Mouse (Mus musculus): ENCODE results near the gene Dlgap1. TPM values are rescaled to one million over a fixed set of nuclear protein-coding genes. Genes with fewer than 3 reads are reported as not detected.
A peak's percentile ranks its signal among the peaks of the same experiment; 100 is the strongest.

Gene Dlgap1
- polyA plus RNA-seq, 1 experiment from 2014 or later = 3.9 TPM

DNA sequence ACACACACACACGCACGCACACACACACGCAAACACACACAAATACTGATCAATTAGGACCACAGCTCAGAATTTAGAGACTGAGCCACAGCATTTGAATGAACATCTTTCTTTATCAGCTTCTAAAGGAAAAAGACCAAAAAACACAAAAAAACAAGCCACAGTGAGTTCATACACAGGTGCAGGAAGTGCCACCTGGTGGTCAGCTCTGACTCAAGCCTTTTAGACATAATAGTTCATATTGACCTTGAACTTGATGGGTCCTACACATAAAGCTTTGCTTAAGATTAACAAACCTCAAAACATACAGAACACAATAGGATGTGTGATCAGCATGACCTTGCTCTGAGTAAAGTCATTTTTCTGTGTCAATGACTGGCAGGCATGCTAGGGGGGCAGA is 814.4 kb downstream of the Dlgap1 start:
- Histone ChIP-seq H3K27ac (no peak overlapping the region), H3K9me3 (no peaks in the 10 kb centered on the region), H3K9ac (no peak overlapping the region), H3K4me3 (no peak overlapping the region), H3K27me3 (no peaks in the 10 kb centered on the region), H3K36me3 (no peaks in the 10 kb centered on the region), H3K4me2 (no peak overlapping the region), H3K4me1 (peaks cover 17% of the 10 kb centered on the region)
- WGBS = 96% methylated on average over 3 of the region's 3 CpGs
- ATAC-seq (ENCODE audit: insufficient number of reproducible peaks, insufficient read depth, low FRiP score, low TSS enrichment, low read depth) = no peak

DNA sequence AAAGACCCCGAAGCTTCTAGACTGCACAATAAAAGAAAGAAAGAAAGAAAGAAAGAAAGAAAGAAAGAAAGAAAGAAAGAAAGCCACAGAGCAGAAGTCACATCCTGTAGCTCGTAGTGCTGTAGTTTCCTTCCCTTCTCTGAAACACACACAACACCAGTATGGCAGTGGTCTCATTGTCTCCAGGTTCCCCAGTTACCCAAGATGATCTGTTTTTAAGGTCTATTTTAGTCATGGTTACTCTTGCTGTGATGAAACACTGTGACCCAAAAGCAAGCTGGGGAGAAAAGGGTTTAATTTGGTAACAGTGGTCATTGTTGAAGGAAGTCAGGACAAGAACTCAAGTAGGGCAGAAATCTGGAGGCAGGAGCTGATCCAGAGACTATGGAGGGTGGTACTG is 818.5 kb downstream of the Dlgap1 start:
- ATAC-seq (ENCODE audit: insufficient number of reproducible peaks, insufficient read depth, low FRiP score, low TSS enrichment, low read depth) = no peak
- no peak overlapping the region for H3K27ac ChIP-seq
- 95% methylated on average over 2 of the region's 2 CpGs for WGBS

DNA sequence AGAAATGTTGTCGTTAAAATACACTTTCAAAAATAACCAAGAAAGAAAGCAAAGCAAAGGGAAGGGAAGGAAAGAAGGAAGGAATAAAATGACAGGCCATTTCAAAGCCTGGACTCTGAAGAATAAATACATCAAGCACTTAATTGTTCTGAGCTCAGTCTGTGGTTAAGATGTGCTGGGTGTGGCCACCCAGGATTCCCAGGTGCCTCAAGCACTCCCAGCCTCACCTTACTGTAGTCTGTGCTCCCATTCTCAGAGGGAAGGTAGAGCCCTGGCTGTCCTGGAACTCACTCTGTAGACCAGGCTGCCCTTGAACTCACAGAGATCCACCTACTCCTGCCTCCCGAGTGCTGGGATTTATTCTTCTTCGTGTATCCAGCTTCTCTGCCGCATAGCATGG is 821.9 kb downstream of the Dlgap1 start:
- no peaks in the 10 kb centered on the region for H3K9me3 ChIP-seq
- H3K36me3 ChIP-seq = no peaks in the 10 kb centered on the region
- ATAC-seq (ENCODE audit: insufficient number of reproducible peaks, insufficient read depth, low FRiP score, low TSS enrichment, low read depth) = no peak
- no peaks in the 10 kb centered on the region for H3K27me3 ChIP-seq
- H3K4me3 ChIP-seq = no peak overlapping the region
- H3K9ac ChIP-seq = no peak overlapping the region
- peaks cover 20% of the 10 kb centered on the region for H3K4me1 ChIP-seq
- H3K4me2 ChIP-seq = no peak overlapping the region
- 92% methylated on average over 4 of the region's 4 CpGs for WGBS
- no peak overlapping the region for H3K27ac ChIP-seq

More for the DNA sequence above, 818.5 kb downstream of the Dlgap1 start:
- no peak overlapping the region for H3K4me2 ChIP-seq
- no peaks in the 10 kb centered on the region for H3K9me3 ChIP-seq
- H3K4me3 ChIP-seq = no peak overlapping the region
- no peaks in the 10 kb centered on the region for H3K27me3 ChIP-seq
- H3K36me3 ChIP-seq = no peaks in the 10 kb centered on the region
- H3K9ac ChIP-seq = no peak overlapping the region
- peaks cover 4% of the 10 kb centered on the region; the same call in 1 of the 2 replicates for H3K4me1 ChIP-seq

DNA sequence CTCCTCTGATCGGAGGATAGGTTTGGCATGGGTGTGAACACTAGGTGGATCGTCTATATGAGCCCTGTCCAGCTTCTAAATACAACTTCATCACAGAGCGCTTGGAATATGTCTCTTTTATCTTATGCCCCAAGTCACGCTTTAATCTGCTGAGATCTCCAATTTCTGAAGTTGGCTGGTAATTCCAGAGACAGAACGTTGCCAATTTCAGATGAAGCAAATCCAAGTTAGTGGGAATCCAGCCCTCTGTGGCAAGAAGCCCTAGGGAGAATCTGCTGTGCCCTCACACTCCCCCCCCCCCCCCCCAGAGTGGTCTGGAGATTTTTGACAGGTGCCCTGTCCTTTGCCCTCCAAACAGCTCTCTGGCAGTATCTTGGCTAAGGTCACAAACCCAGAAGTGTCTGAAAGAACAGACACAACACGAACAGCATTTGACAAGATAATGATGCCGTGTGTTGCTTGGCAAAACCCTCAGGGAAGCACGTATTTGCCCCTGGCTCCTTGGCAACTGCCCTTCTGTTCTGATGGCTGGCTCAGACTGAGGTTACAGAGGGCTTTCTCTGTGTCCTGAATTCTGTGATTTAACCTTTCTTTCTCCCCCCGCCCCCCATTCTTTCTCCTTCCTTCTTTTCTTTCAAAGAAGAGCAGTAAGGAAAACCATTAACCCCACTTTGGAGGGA is 822.9 kb downstream of the Dlgap1 start:
- H3K9me3 ChIP-seq = no peaks in the 10 kb centered on the region
- 58% methylated on average over 9 of the region's 9 CpGs for WGBS

DNA sequence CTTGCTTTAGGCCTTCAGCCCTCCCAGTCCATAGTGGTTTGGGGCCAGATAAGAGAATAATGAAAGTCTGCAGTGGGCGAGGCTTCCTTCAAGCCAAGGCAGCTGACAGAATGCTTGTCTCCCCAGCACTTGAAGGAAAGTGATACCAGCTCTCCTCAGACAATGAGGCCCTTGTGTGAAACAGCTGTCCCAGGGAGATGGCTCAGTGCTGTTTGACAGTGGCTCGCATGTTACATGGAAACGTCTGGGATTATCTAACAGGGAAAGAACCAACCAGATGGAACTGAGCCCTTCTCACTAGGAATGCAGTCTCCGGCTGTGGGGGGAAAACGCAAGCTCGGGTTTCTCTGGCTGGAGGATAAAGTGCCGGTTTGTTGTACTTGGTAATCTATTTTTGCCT is 825.4 kb downstream of the Dlgap1 start:
- Histone ChIP-seq H3K9me3 (no peaks in the 10 kb centered on the region), H3K9ac (0 out of 2 replicates have a peak overlapping the region, but pooled peaks have one; percentile 6), H3K4me2 (peak overlapping the region; percentile 31), H3K27me3 (no peaks in the 10 kb centered on the region), H3K4me3 (peak overlapping the region; percentile 4; the same call in 1 of the 2 replicates), H3K36me3 (no peaks in the 10 kb centered on the region), H3K27ac (peak overlapping the region; percentile 77), H3K4me1 (peaks cover 20% of the 10 kb centered on the region)
- ATAC-seq (ENCODE audit: insufficient number of reproducible peaks, insufficient read depth, low FRiP score, low TSS enrichment, low read depth) = no peak
- WGBS = 4% methylated on average over 7 of the region's 7 CpGs

More for the DNA sequence above, 822.9 kb downstream of the Dlgap1 start:
- no peaks in the 10 kb centered on the region for H3K27me3 ChIP-seq
- ATAC-seq (ENCODE audit: insufficient number of reproducible peaks, insufficient read depth, low FRiP score, low TSS enrichment, low read depth) = no peak
- H3K4me2 ChIP-seq = no peak overlapping the region
- H3K27ac ChIP-seq = no peak overlapping the region
- no peak overlapping the region for H3K4me3 ChIP-seq
- H3K4me1 ChIP-seq = peaks cover 20% of the 10 kb centered on the region
- H3K9ac ChIP-seq = no peak overlapping the region
- no peaks in the 10 kb centered on the region for H3K36me3 ChIP-seq

DNA sequence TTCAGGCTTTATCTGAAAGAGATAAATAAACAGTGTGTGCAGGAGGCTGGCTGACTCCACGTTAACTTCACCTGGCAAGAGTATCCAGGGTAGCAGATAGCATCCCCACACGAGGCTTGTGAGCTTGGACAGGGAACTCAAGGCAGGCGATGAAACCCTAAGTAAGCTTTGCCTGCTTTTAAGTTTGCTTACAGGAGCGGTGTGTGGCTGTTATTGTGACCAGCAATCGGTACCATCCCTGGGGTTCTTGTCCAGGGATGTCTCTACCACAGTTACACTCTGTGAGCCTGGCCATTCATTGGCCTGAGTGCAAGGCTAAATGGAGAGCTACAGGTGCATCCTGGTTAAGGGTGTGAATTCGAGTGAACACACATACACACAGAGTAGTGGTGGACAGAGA is 825.8 kb downstream of the Dlgap1 start:
- Histone ChIP-seq H3K4me3 (peak overlapping the region; percentile 4; the same call in 1 of the 2 replicates), H3K4me2 (peak overlapping the region; percentile 31), H3K4me1 (peaks cover 20% of the 10 kb centered on the region), H3K27ac (peak overlapping the region; percentile 77), H3K9me3 (no peaks in the 10 kb centered on the region), H3K27me3 (no peaks in the 10 kb centered on the region), H3K36me3 (no peaks in the 10 kb centered on the region), H3K9ac (0 out of 2 replicates have a peak overlapping the region, but pooled peaks have one; percentile 6)
- no peak for ATAC-seq (ENCODE audit: insufficient number of reproducible peaks, insufficient read depth, low FRiP score, low TSS enrichment, low read depth)
- 37% methylated on average over 6 of the region's 6 CpGs for WGBS

DNA sequence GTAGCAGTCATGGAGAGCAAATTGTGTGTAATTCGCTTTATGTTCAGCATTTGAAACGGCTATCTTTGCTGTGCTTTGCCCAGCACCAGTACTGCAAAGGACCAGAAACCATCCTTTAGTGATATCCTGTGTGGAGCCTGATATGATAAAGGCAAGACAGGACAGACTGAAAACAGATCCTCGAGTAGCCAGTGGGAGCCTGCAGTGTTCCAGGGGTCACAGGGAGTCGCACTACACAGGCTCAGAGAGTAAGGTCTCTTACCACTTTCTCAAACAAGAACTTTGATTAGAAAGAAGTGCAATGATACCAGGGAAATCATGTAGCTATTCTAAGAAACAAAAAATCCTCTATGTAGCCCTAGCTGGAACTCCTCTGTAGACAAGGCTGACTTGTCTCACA is 826.3 kb downstream of the Dlgap1 start:
- no peak overlapping the region for H3K9ac ChIP-seq
- no peaks in the 10 kb centered on the region for H3K27me3 ChIP-seq
- no peak overlapping the region for H3K27ac ChIP-seq
- peaks cover 20% of the 10 kb centered on the region for H3K4me1 ChIP-seq
- no peaks in the 10 kb centered on the region for H3K36me3 ChIP-seq
- H3K4me3 ChIP-seq = no peak overlapping the region
- no peaks in the 10 kb centered on the region for H3K9me3 ChIP-seq
- ATAC-seq (ENCODE audit: insufficient number of reproducible peaks, insufficient read depth, low FRiP score, low TSS enrichment, low read depth) = no peak
- WGBS = 56% methylated on average over 4 of the region's 4 CpGs
- H3K4me2 ChIP-seq = no peak overlapping the region

DNA sequence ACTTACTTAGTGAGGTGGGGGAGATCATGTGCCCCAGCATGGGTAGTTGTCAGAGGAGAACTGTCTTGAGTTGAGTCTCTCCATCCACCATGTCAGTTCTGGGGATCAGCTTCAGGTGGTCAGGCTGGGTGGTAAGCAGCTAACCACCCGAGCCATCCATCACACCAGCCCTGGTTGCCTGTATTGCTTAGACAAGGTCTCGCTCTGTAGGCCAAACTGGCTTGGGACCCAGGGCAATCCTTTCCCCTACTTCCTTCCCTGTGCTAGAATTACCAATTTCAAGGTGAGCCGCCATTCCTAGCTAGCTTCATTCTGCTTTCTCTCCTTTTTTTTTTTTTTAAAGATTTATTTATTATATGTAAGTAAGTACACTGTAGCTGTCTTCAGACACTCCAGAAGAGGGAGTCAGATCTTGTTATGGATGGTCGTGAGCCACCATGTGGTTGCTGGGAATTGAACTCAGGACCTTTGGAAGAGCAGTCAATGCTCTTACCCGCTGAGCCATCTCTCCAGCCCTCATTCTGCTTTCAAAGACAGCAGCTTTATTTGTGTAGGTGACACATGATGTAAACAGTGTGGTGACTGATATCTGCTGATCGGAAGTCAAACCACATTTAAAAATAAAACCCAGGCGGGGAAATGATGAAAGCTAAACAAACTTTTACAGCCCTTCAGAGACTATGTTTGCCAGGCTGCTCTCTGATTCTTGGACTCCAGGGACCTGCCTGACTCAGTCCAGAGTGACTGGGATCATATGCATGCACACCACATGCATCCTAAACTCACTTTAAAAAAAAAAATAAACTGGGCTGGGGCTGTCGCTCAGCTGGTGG is 828.3 kb downstream of the Dlgap1 start:
- Histone ChIP-seq H3K9me3 (no peaks in the 10 kb centered on the region), H3K4me1 (peaks cover 28% of the 10 kb centered on the region), H3K27ac (no peak overlapping the region)

DNA sequence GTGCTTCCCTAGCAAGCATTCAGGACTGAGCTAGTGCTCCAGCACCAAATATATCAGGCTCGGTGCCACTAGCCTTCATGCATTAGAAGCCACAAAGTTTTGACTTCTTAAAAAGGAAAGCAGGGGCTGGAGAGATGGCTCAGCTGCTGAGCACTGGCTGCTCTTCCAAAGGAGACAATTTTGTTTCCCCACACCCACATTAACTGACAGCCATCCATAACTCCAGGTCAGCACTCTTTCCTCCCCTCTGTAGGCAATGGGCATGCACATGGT is 828.8 kb downstream of the Dlgap1 start:
- Histone ChIP-seq H3K27ac (no peak overlapping the region), H3K4me2 (no peak overlapping the region), H3K36me3 (no peaks in the 10 kb centered on the region), H3K4me1 (peaks cover 31% of the 10 kb centered on the region), H3K27me3 (no peaks in the 10 kb centered on the region), H3K9ac (no peak overlapping the region), H3K9me3 (no peaks in the 10 kb centered on the region), H3K4me3 (no peak overlapping the region)
- no peak for ATAC-seq (ENCODE audit: insufficient number of reproducible peaks, insufficient read depth, low FRiP score, low TSS enrichment, low read depth)
- WGBS = 86% methylated on average over 1 of the region's 1 CpGs

More for the DNA sequence above, 828.3 kb downstream of the Dlgap1 start:
- Histone ChIP-seq H3K4me3 (no peak overlapping the region), H3K9ac (no peak overlapping the region), H3K27me3 (no peaks in the 10 kb centered on the region), H3K36me3 (no peaks in the 10 kb centered on the region), H3K4me2 (no peak overlapping the region)
- ATAC-seq (ENCODE audit: insufficient number of reproducible peaks, insufficient read depth, low FRiP score, low TSS enrichment, low read depth) = no peak
- WGBS = 80% methylated on average over 8 of the region's 8 CpGs

DNA sequence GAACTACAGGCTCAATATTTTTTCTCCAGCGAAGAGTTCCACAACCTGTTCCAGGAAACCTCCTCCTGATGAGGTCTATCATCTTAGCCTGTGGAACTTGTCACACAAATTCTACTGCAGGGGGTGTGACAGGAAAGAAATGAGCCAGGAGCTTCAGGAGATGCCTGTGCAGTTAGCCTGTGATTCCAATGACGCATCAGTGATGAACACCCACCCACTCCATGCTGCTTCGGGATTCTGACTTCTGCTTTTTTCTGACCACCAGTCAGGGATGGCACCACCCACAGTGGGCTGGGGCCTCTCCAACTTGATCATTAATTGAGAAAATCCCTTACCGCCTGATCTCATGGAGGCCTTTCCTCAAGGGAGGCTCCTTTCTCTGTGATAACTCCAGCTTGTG is 830.4 kb downstream of the Dlgap1 start:
- ATAC-seq (ENCODE audit: insufficient number of reproducible peaks, insufficient read depth, low FRiP score, low TSS enrichment, low read depth) = no peak
- H3K4me3 ChIP-seq = no peak overlapping the region
- H3K4me1 ChIP-seq = peaks cover 24% of the 10 kb centered on the region
- WGBS = 74% methylated on average over 4 of the region's 4 CpGs
- no peaks in the 10 kb centered on the region for H3K36me3 ChIP-seq
- no peak overlapping the region for H3K27ac ChIP-seq
- no peak overlapping the region for H3K4me2 ChIP-seq
- H3K27me3 ChIP-seq = no peaks in the 10 kb centered on the region
- no peaks in the 10 kb centered on the region for H3K9me3 ChIP-seq
- no peak overlapping the region for H3K9ac ChIP-seq

DNA sequence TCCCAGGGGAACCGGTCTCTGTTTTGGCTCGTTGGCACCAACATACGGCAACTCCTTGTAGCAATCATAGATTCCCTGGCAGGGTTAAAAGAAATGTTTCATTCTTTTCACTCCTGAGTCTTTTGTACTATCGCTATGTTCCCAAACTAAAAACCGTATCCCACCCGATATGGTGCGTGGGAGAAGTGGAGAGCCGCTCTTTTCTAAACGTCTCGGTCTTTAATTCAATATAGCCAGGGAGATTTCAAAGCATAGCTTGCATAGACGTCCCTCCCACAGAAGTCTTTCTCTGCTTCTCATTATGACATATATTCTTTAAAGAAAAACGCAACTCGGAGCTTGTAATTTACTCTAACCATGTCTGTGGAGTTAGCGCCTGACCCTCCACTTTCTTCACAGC is 833.1 kb downstream of the Dlgap1 start:
- Histone ChIP-seq H3K4me3 (no peak overlapping the region), H3K4me2 (peak overlapping the region; percentile 22), H3K9ac (no peak overlapping the region), H3K4me1 (peaks cover 14% of the 10 kb centered on the region), H3K36me3 (no peaks in the 10 kb centered on the region), H3K27me3 (no peaks in the 10 kb centered on the region), H3K9me3 (no peaks in the 10 kb centered on the region), H3K27ac (no peak overlapping the region)
- ATAC-seq (ENCODE audit: insufficient number of reproducible peaks, insufficient read depth, low FRiP score, low TSS enrichment, low read depth) = no peak
- 36% methylated on average over 14 of the region's 14 CpGs for WGBS

DNA sequence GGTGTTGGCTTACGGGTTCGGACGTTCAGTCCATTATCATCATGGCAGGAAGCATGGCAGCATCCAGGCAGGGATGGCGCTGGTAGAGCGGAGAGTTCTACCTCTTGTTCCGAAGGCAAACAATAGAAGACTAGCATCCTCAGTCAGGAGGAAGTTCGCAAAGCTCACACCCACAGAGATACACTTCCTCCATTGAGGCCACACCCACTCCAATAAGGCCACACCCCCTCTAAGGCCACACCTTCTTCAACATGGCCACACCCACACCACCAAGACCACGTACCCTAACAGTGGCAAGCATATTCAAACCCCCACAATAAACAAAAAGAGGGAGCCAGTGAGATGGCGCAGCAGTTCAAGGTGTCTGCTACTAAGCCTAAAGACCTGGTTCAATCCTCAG is 837.0 kb downstream of the Dlgap1 start:
- Histone ChIP-seq H3K4me2 (no peak overlapping the region), H3K4me3 (no peak overlapping the region), H3K9me3 (no peaks in the 10 kb centered on the region), H3K27me3 (no peaks in the 10 kb centered on the region), H3K27ac (no peak overlapping the region), H3K36me3 (no peaks in the 10 kb centered on the region), H3K4me1 (peaks cover 25% of the 10 kb centered on the region), H3K9ac (no peak overlapping the region)
- no peak for ATAC-seq (ENCODE audit: insufficient number of reproducible peaks, insufficient read depth, low FRiP score, low TSS enrichment, low read depth)
- WGBS = 94% methylated on average over 9 of the region's 9 CpGs
